Mouse (Mus musculus): ENCODE measurements around the gene Nucb1. TPM values are rescaled to one million over a fixed set of nuclear protein-coding genes. Genes with fewer than 3 reads are reported as not detected.

The Nucb1 gene
- 506 TPM for polyA plus RNA-seq (2021)

- H3K27me3 ChIP-seq = no peaks in the 10 kb centered on the region
- POLR2A ChIA-PET = interaction anchor here (1.2 to 1.4 kb wide), 3 partner anchors 8 to 29 kb away, joined by 4 to 5 read pairs (median 5); no protein-coding TSS in a partner anchor
- CTCF ChIA-PET = interaction anchor here (1.0 to 2.3 kb wide), 6 partner anchors 9 to 48 kb away, joined by 3 to 8 read pairs (median 3); no protein-coding TSS in a partner anchor
- TF ChIP-seq CTCF (IDR thresholded peaks at IDR 0.05) = no peak
- in situ Hi-C loops (cut with MboI; ENCODE audit: low pct_unique_long_range_greater_than_20kb) = no loop called here
- ATAC-seq = peak; percentile 71
- peak; percentile 47 for DNase-seq (ENCODE audit: low read depth, low spot score)
Observed at GRCm38 (mm10) chr7:45509912-45510787, at the start of gene Nucb1. Gene Nucb1, minus strand, starts transcription at chr7:45510406.

GRCm38 (mm10) chr7:45558907-45559306 lies 48.7 kb upstream of the Nucb1 start:
- H3K27me3 ChIP-seq = no peaks in the 10 kb centered on the region
- POLR2A ChIA-PET = no interaction called here
- no peak for TF ChIP-seq CTCF (IDR thresholded peaks at IDR 0.05)
- CTCF ChIA-PET = interaction anchor here (0.9 to 8.6 kb wide), 3 partner anchors 19 to 107 kb away, joined by 3 to 116 read pairs (median 3); no protein-coding TSS in a partner anchor
- DNase-seq (ENCODE audit: low read depth, low spot score) (no peak), ATAC-seq (no peak)
- in situ Hi-C loops (cut with MboI; ENCODE audit: low pct_unique_long_range_greater_than_20kb) = no loop called here

- H3K27me3 ChIP-seq = no peaks in the 10 kb centered on the region
- DNase-seq (ENCODE audit: low read depth, low spot score) (no peak), ATAC-seq (no peak)
- TF ChIP-seq CTCF (IDR thresholded peaks at IDR 0.05) = peak; percentile 96
- POLR2A ChIA-PET = no interaction called here
- CTCF ChIA-PET = interaction anchor here (0.7 to 8.6 kb wide), 18 partner anchors 11 to 152 kb away, joined by 3 to 116 read pairs (median 4); no protein-coding TSS in a partner anchor
- in situ Hi-C loops (cut with MboI; ENCODE audit: low pct_unique_long_range_greater_than_20kb) = no loop called here
Observed at GRCm38 (mm10) chr7:45555787-45556186, 45.6 kb upstream of the Nucb1 start.

GRCm38 (mm10) chr7:45554744-45555143 lies 44.5 kb upstream of the Nucb1 start, which contains the start of gene Hsd17b14:
Gene Hsd17b14, plus strand, starts transcription at chr7:45554893.
- no peaks in the 10 kb centered on the region for H3K27me3 ChIP-seq
- ChIA-PET POLR2A (interaction anchor here (1.6 kb wide), 1 partner anchor 12 kb away, joined by 5 read pairs; no protein-coding TSS in a partner anchor), CTCF (interaction anchor here (0.9 to 8.6 kb wide), 5 partner anchors 16 to 128 kb away, joined by 3 to 116 read pairs (median 4); partner anchors contain the start of gene Ntn5)
- in situ Hi-C loops (cut with MboI; ENCODE audit: low pct_unique_long_range_greater_than_20kb) = no loop called here
- no peak for DNase-seq (ENCODE audit: low read depth, low spot score)
- no peak for ATAC-seq
- no peak for TF ChIP-seq CTCF (IDR thresholded peaks at IDR 0.05)

- CTCF ChIA-PET = interaction anchor here (1.5 kb wide), 1 partner anchor 54 kb away, joined by 3 read pairs; no protein-coding TSS in a partner anchor
- in situ Hi-C loops (cut with MboI; ENCODE audit: low pct_unique_long_range_greater_than_20kb) = no loop called here
- no peaks in the 10 kb centered on the region for H3K27me3 ChIP-seq
- ATAC-seq (no peak), DNase-seq (ENCODE audit: low read depth, low spot score) (no peak)
- TF ChIP-seq CTCF (IDR thresholded peaks at IDR 0.05) = no peak
- POLR2A ChIA-PET = interaction anchor here (1.6 kb wide), 1 partner anchor 11 kb away, joined by 5 read pairs; no protein-coding TSS in a partner anchor
Observed at GRCm38 (mm10) chr7:45553990-45554389, 43.8 kb upstream of the Nucb1 start.

- in situ Hi-C loops (cut with MboI; ENCODE audit: low pct_unique_long_range_greater_than_20kb) = no loop called here
- ATAC-seq (no peak), DNase-seq (ENCODE audit: low read depth, low spot score) (no peak)
- no peak for TF ChIP-seq CTCF (IDR thresholded peaks at IDR 0.05)
- ChIA-PET POLR2A (interaction anchor here (1.6 kb wide), 1 partner anchor 11 kb away, joined by 5 read pairs; no protein-coding TSS in a partner anchor), CTCF (interaction anchor here (1.5 to 1.6 kb wide), 2 partner anchors 17 to 54 kb away, joined by 3 read pairs; no protein-coding TSS in a partner anchor)
- no peaks in the 10 kb centered on the region for H3K27me3 ChIP-seq
Observed at GRCm38 (mm10) chr7:45553519-45553918, 43.3 kb upstream of the Nucb1 start.

GRCm38 (mm10) chr7:45551512-45551883 lies 41.3 kb upstream of the Nucb1 start:
- DNase-seq (ENCODE audit: low read depth, low spot score) = no peak
- no peak for TF ChIP-seq CTCF (IDR thresholded peaks at IDR 0.05)
- ChIA-PET POLR2A (interaction anchor here (1.4 kb wide), 1 partner anchor 12 kb away, joined by 3 read pairs; no protein-coding TSS in a partner anchor), CTCF (interaction anchor here (1.7 kb wide), 1 partner anchor 42 kb away, joined by 3 read pairs; no protein-coding TSS in a partner anchor)
- no peak for ATAC-seq
- in situ Hi-C loops (cut with MboI; ENCODE audit: low pct_unique_long_range_greater_than_20kb) = no loop called here
- H3K27me3 ChIP-seq = no peaks in the 10 kb centered on the region

- ChIA-PET POLR2A (interaction anchor here (1.4 kb wide), 1 partner anchor 11 kb away, joined by 3 read pairs; no protein-coding TSS in a partner anchor), CTCF (interaction anchor here (1.2 to 1.7 kb wide), 2 partner anchors 10 to 43 kb away, joined by 3 to 4 read pairs; no protein-coding TSS in a partner anchor)
- in situ Hi-C loops (cut with MboI; ENCODE audit: low pct_unique_long_range_greater_than_20kb) = no loop called here
- ATAC-seq = no peak
- no peaks in the 10 kb centered on the region for H3K27me3 ChIP-seq
- TF ChIP-seq CTCF (IDR thresholded peaks at IDR 0.05) = no peak
- DNase-seq (ENCODE audit: low read depth, low spot score) = no peak
Observed at GRCm38 (mm10) chr7:45550821-45551511, 40.8 kb upstream of the Nucb1 start.

- POLR2A ChIA-PET = interaction anchor here (1.1 kb wide), 1 partner anchor 10 kb away, joined by 3 read pairs; no protein-coding TSS in a partner anchor
Observed at GRCm38 (mm10) chr7:45549641-45550436, 39.6 kb upstream of the Nucb1 start.

More at GRCm38 (mm10) chr7:45549641-45550436, 39.6 kb upstream of the Nucb1 start:
- H3K27me3 ChIP-seq = no peaks in the 10 kb centered on the region
- in situ Hi-C loops (cut with MboI; ENCODE audit: low pct_unique_long_range_greater_than_20kb) = no loop called here
- CTCF ChIA-PET = interaction anchor here (1.2 to 1.7 kb wide), 2 partner anchors 11 to 44 kb away, joined by 3 to 4 read pairs; no protein-coding TSS in a partner anchor
- ATAC-seq (no peak), DNase-seq (ENCODE audit: low read depth, low spot score) (no peak)
- no peak for TF ChIP-seq CTCF (IDR thresholded peaks at IDR 0.05)
